Mouse (Mus musculus): ENCODE measurements around the gene Lhfp. TPM values are rescaled to one million over a fixed set of nuclear protein-coding genes. Genes with fewer than 3 reads are reported as not detected.

Gene Lhfp
- polyA plus RNA-seq, 1 experiment from 2014 or later, result 64.5 TPM

- H3K9ac ChIP-seq (ENCODE audit: low read depth, low read length), result no peak overlapping the region
- no peak overlapping the region for H3K4me2 ChIP-seq
- ATAC-seq (replicated peaks; ENCODE audit: insufficient number of reproducible peaks, low FRiP score, low TSS enrichment), result no peak
- peaks cover 10% of the 10 kb centered on the region; the same call in 1 of the 2 replicates for H3K4me1 ChIP-seq (ENCODE audit: control insufficient read depth, insufficient read depth, low read length)
- no peaks in the 10 kb centered on the region for H3K36me3 ChIP-seq (ENCODE audit: control insufficient read depth, insufficient read depth, low read length)
- H3K27ac ChIP-seq (ENCODE audit: low read depth, low read length), result no peak overlapping the region
- H3K4me3 ChIP-seq (ENCODE audit: low read depth, low read length), result no peak overlapping the region
- WGBS (ENCODE audit: insufficient replicate concordance), result 59% methylated on average over 2 of the region's 2 CpGs
- H3K9me3 ChIP-seq (replicated peaks; ENCODE audit: control insufficient read depth, low read length), result no peaks in the 10 kb centered on the region
- H3K27me3 ChIP-seq (ENCODE audit: control insufficient read depth, insufficient read depth, low read length), result no peaks in the 10 kb centered on the region
Observed at GRCm38 (mm10) chr3:53145526-53145925, 104.2 kb downstream of the Lhfp start.

GRCm38 (mm10) chr3:53145946-53146345 is 104.6 kb downstream of the Lhfp start:
- Histone ChIP-seq H3K27ac (ENCODE audit: low read depth, low read length) (no peak overlapping the region), H3K4me1 (ENCODE audit: control insufficient read depth, insufficient read depth, low read length) (peaks cover 10% of the 10 kb centered on the region; the same call in 1 of the 2 replicates), H3K4me3 (ENCODE audit: low read depth, low read length) (no peak overlapping the region), H3K4me2 (no peak overlapping the region), H3K36me3 (ENCODE audit: control insufficient read depth, insufficient read depth, low read length) (no peaks in the 10 kb centered on the region), H3K9me3 (replicated peaks; ENCODE audit: control insufficient read depth, low read length) (no peaks in the 10 kb centered on the region), H3K9ac (ENCODE audit: low read depth, low read length) (no peak overlapping the region), H3K27me3 (ENCODE audit: control insufficient read depth, insufficient read depth, low read length) (no peaks in the 10 kb centered on the region)
- no peak for ATAC-seq (replicated peaks; ENCODE audit: insufficient number of reproducible peaks, low FRiP score, low TSS enrichment)
- 72% methylated on average over 5 of the region's 5 CpGs for WGBS (ENCODE audit: insufficient replicate concordance)

GRCm38 (mm10) chr3:53147001-53147400 is 105.7 kb downstream of the Lhfp start:
- no peaks in the 10 kb centered on the region for H3K9me3 ChIP-seq (replicated peaks; ENCODE audit: control insufficient read depth, low read length)
- 82% methylated on average over 5 of the region's 5 CpGs for WGBS (ENCODE audit: insufficient replicate concordance)
- no peaks in the 10 kb centered on the region for H3K27me3 ChIP-seq (ENCODE audit: control insufficient read depth, insufficient read depth, low read length)
- no peak overlapping the region for H3K9ac ChIP-seq (ENCODE audit: low read depth, low read length)
- H3K4me3 ChIP-seq (ENCODE audit: low read depth, low read length), result no peak overlapping the region
- peaks cover 10% of the 10 kb centered on the region; the same call in 1 of the 2 replicates for H3K4me1 ChIP-seq (ENCODE audit: control insufficient read depth, insufficient read depth, low read length)
- no peaks in the 10 kb centered on the region; the same call in 1 of the 2 replicates for H3K36me3 ChIP-seq (ENCODE audit: control insufficient read depth, insufficient read depth, low read length)
- no peak overlapping the region for H3K27ac ChIP-seq (ENCODE audit: low read depth, low read length)
- ATAC-seq (replicated peaks; ENCODE audit: insufficient number of reproducible peaks, low FRiP score, low TSS enrichment), result no peak
- no peak overlapping the region for H3K4me2 ChIP-seq

GRCm38 (mm10) chr3:53148751-53149150 is 107.4 kb downstream of the Lhfp start:
- Histone ChIP-seq H3K4me1 (ENCODE audit: control insufficient read depth, insufficient read depth, low read length) (0 out of 2 replicates have a peak, but pooled peaks cover 3% of the 10 kb centered on the region), H3K4me2 (no peak overlapping the region), H3K9ac (ENCODE audit: low read depth, low read length) (no peak overlapping the region), H3K36me3 (ENCODE audit: control insufficient read depth, insufficient read depth, low read length) (peaks cover 4% of the 10 kb centered on the region), H3K27me3 (ENCODE audit: control insufficient read depth, insufficient read depth, low read length) (no peaks in the 10 kb centered on the region), H3K27ac (ENCODE audit: low read depth, low read length) (no peak overlapping the region), H3K4me3 (ENCODE audit: low read depth, low read length) (no peak overlapping the region), H3K9me3 (replicated peaks; ENCODE audit: control insufficient read depth, low read length) (peaks cover 3% of the 10 kb centered on the region; the same call in 1 of the 2 replicates)
- no peak for ATAC-seq (replicated peaks; ENCODE audit: insufficient number of reproducible peaks, low FRiP score, low TSS enrichment)
- 79% methylated on average over 3 of the region's 3 CpGs for WGBS (ENCODE audit: insufficient replicate concordance)

GRCm38 (mm10) chr3:53149625-53150320 is 108.4 kb downstream of the Lhfp start:
- ATAC-seq (replicated peaks; ENCODE audit: insufficient number of reproducible peaks, low FRiP score, low TSS enrichment), result no peak
- Histone ChIP-seq H3K4me1 (ENCODE audit: control insufficient read depth, insufficient read depth, low read length) (0 out of 2 replicates have a peak, but pooled peaks cover 3% of the 10 kb centered on the region), H3K27ac (ENCODE audit: low read depth, low read length) (no peak overlapping the region), H3K9me3 (replicated peaks; ENCODE audit: control insufficient read depth, low read length) (peaks cover 3% of the 10 kb centered on the region; the same call in 1 of the 2 replicates), H3K4me2 (no peak overlapping the region), H3K9ac (ENCODE audit: low read depth, low read length) (no peak overlapping the region), H3K36me3 (ENCODE audit: control insufficient read depth, insufficient read depth, low read length) (peaks cover 4% of the 10 kb centered on the region), H3K4me3 (ENCODE audit: low read depth, low read length) (no peak overlapping the region), H3K27me3 (ENCODE audit: control insufficient read depth, insufficient read depth, low read length) (no peaks in the 10 kb centered on the region)
- 89% methylated on average over 7 of the region's 7 CpGs for WGBS (ENCODE audit: insufficient replicate concordance)

GRCm38 (mm10) chr3:53151081-53151480 is 109.8 kb downstream of the Lhfp start:
- H3K27me3 ChIP-seq (ENCODE audit: control insufficient read depth, insufficient read depth, low read length), result no peaks in the 10 kb centered on the region
- H3K36me3 ChIP-seq (ENCODE audit: control insufficient read depth, insufficient read depth, low read length), result peaks cover 4% of the 10 kb centered on the region
- H3K27ac ChIP-seq (ENCODE audit: low read depth, low read length), result no peak overlapping the region
- 0 out of 2 replicates have a peak, but pooled peaks cover 3% of the 10 kb centered on the region for H3K4me1 ChIP-seq (ENCODE audit: control insufficient read depth, insufficient read depth, low read length)
- peaks cover 3% of the 10 kb centered on the region; the same call in 1 of the 2 replicates for H3K9me3 ChIP-seq (replicated peaks; ENCODE audit: control insufficient read depth, low read length)
- WGBS (ENCODE audit: insufficient replicate concordance), result 45% methylated on average over 1 of the region's 1 CpGs
- no peak overlapping the region for H3K4me2 ChIP-seq
- ATAC-seq (replicated peaks; ENCODE audit: insufficient number of reproducible peaks, low FRiP score, low TSS enrichment), result no peak
- no peak overlapping the region for H3K9ac ChIP-seq (ENCODE audit: low read depth, low read length)
- H3K4me3 ChIP-seq (ENCODE audit: low read depth, low read length), result no peak overlapping the region

GRCm38 (mm10) chr3:53151607-53152006 is 110.3 kb downstream of the Lhfp start:
- H3K27ac ChIP-seq (ENCODE audit: low read depth, low read length), result no peak overlapping the region
- H3K4me3 ChIP-seq (ENCODE audit: low read depth, low read length), result no peak overlapping the region
- H3K4me1 ChIP-seq (ENCODE audit: control insufficient read depth, insufficient read depth, low read length), result 0 out of 2 replicates have a peak, but pooled peaks cover 3% of the 10 kb centered on the region
- H3K9me3 ChIP-seq (replicated peaks; ENCODE audit: control insufficient read depth, low read length), result peaks cover 3% of the 10 kb centered on the region; the same call in 1 of the 2 replicates
- H3K9ac ChIP-seq (ENCODE audit: low read depth, low read length), result no peak overlapping the region
- peaks cover 4% of the 10 kb centered on the region for H3K36me3 ChIP-seq (ENCODE audit: control insufficient read depth, insufficient read depth, low read length)
- ATAC-seq (replicated peaks; ENCODE audit: insufficient number of reproducible peaks, low FRiP score, low TSS enrichment), result no peak
- 55% methylated on average over 1 of the region's 1 CpGs for WGBS (ENCODE audit: insufficient replicate concordance)
- no peaks in the 10 kb centered on the region for H3K27me3 ChIP-seq (ENCODE audit: control insufficient read depth, insufficient read depth, low read length)
- no peak overlapping the region for H3K4me2 ChIP-seq

- H3K27me3 ChIP-seq (ENCODE audit: control insufficient read depth, insufficient read depth, low read length), result no peaks in the 10 kb centered on the region
- no peak for ATAC-seq (replicated peaks; ENCODE audit: insufficient number of reproducible peaks, low FRiP score, low TSS enrichment)
- H3K4me1 ChIP-seq (ENCODE audit: control insufficient read depth, insufficient read depth, low read length), result peaks cover 12% of the 10 kb centered on the region
- 64% methylated on average over 3 of the region's 3 CpGs for WGBS (ENCODE audit: insufficient replicate concordance)
- H3K4me2 ChIP-seq, result no peak overlapping the region
- no peaks in the 10 kb centered on the region for H3K9me3 ChIP-seq (replicated peaks; ENCODE audit: control insufficient read depth, low read length)
- no peak overlapping the region for H3K4me3 ChIP-seq (ENCODE audit: low read depth, low read length)
- no peak overlapping the region for H3K9ac ChIP-seq (ENCODE audit: low read depth, low read length)
- no peak overlapping the region for H3K27ac ChIP-seq (ENCODE audit: low read depth, low read length)
- H3K36me3 ChIP-seq (ENCODE audit: control insufficient read depth, insufficient read depth, low read length), result no peaks in the 10 kb centered on the region
Observed at GRCm38 (mm10) chr3:53161963-53162362, 120.6 kb downstream of the Lhfp start.

- ATAC-seq (replicated peaks; ENCODE audit: insufficient number of reproducible peaks, low FRiP score, low TSS enrichment), result no peak
- no peaks in the 10 kb centered on the region for H3K9me3 ChIP-seq (replicated peaks; ENCODE audit: control insufficient read depth, low read length)
- no peak overlapping the region for H3K27ac ChIP-seq (ENCODE audit: low read depth, low read length)
- 71% methylated on average over 10 of the region's 10 CpGs for WGBS (ENCODE audit: insufficient replicate concordance)
- no peaks in the 10 kb centered on the region for H3K36me3 ChIP-seq (ENCODE audit: control insufficient read depth, insufficient read depth, low read length)
- peaks cover 12% of the 10 kb centered on the region for H3K4me1 ChIP-seq (ENCODE audit: control insufficient read depth, insufficient read depth, low read length)
- H3K4me2 ChIP-seq, result no peak overlapping the region
- no peaks in the 10 kb centered on the region for H3K27me3 ChIP-seq (ENCODE audit: control insufficient read depth, insufficient read depth, low read length)
- no peak overlapping the region for H3K4me3 ChIP-seq (ENCODE audit: low read depth, low read length)
- no peak overlapping the region for H3K9ac ChIP-seq (ENCODE audit: low read depth, low read length)
Observed at GRCm38 (mm10) chr3:53165281-53165680, 124.0 kb downstream of the Lhfp start.
